In genomic region chr3:101159701-101160100, GRCm38 (mm10) we compare ENCODE assay signal across 28 mouse cellular contexts.
"Had no signal": no experiment of that assay in that cellular context is flagged by ENCODE, and none has a peak within 500 bp of the region (broad histone marks: within the 10 kb centered on the region; RNA-seq: fewer than 3 reads in every experiment).

No protein-coding gene starts in this region.

- H3K36me3 ChIP-seq: heart, embryonic 12.5 days; heart, embryonic 13.5 days; heart, embryonic 15.5 days; hindbrain, embryonic 10.5 days; hindbrain, embryonic 12.5 days; hindbrain, embryonic 13.5 days; hindbrain, embryonic 15.5 days; intestine, embryonic 15.5 days; kidney, embryonic 15.5 days had no signal

- H3K27me3 ChIP-seq: heart, embryonic 12.5 days; heart, embryonic 13.5 days; heart, embryonic 15.5 days; hindbrain, embryonic 12.5 days; hindbrain, embryonic 13.5 days; hindbrain, embryonic 15.5 days; intestine, embryonic 15.5 days had no signal

- H3K9me3 ChIP-seq: heart, embryonic 13.5 days; heart, embryonic 15.5 days; hindbrain, embryonic 12.5 days; hindbrain, embryonic 13.5 days; hindbrain, embryonic 15.5 days; intestine, embryonic 15.5 days; kidney, embryonic 15.5 days had no signal

- H3K4me3 ChIP-seq: heart, embryonic 12.5 days; heart, embryonic 13.5 days; heart, embryonic 15.5 days; hindbrain, embryonic 10.5 days; hindbrain, embryonic 12.5 days; hindbrain, embryonic 13.5 days; hindbrain, embryonic 15.5 days; intestine, embryonic 15.5 days; kidney, embryonic 15.5 days; layer of hippocampus, adult 2 months; left cerebral cortex, adult 2 months had no signal

- H3K27ac ChIP-seq: heart, embryonic 13.5 days; heart, embryonic 15.5 days; hindbrain, embryonic 12.5 days; hindbrain, embryonic 13.5 days; hindbrain, embryonic 14.5 days; hindbrain, embryonic 15.5 days; hindbrain, postnatal 0 days; intestine, embryonic 15.5 days; kidney, embryonic 15.5 days; kidney, postnatal 0 days; layer of hippocampus, adult 2 months; left cerebral cortex, adult 2 months had no signal

- DNase-seq: heart, postnatal 10 days; heart, postnatal 14 days; heart, postnatal 36 days; kidney, adult 11 months; kidney, adult 18-20 months; kidney, adult 8-10 months; kidney, adult 9 months; kidney, postnatal 10 days; kidney, postnatal 14 days; kidney, postnatal 25 days; kidney, postnatal 36 days; kidney, postnatal 4 days; layer of hippocampus, adult 9-11 months; layer of hippocampus, postnatal 36 days had no signal
